Mouse (Mus musculus) brain, adult 2 months (tissue): Measurements from ENCODE around the gene Auts2.

Source experiments
- DNase-seq: peaks from one replicate; pipeline ENCODE4 v3.0.0; 2011; ENCODE audit warnings: low read depth, low spot score

Auts2 gene

DNA sequence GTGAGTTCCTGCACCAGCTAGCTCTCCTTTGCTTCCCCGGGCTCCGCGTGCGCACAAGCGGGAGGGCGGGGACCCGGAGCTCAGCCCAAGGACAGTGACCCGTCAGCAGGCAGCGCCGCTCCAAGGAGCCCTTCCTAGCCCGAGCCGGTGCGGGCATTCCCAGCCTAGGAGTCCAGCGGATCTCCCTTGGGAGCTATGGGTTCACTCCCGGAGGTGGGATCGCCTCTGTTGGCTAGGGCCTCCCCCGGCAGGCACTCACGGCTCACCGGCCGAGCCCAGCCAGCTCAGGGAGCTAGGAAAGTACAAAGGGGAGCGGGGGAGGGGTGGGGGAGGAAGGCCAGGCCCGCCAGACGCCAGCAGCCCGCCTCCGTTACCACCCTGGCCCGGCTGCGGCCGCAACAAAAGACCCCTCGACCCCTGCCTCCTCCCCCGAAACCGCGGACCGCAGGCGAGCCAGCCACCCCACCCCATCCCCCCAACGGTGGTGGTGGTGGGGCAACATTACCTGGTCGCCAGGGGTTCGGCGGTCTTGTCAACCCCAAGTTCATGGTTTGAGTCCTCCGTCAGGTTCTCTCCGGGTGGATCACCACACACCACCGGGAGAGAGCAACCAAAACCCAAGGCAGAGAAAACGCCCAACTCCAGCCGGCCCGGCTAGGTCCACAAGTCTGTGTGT, 1005.9 kb downstream of the Auts2 start:
- peak; percentile 67 for DNase-seq

DNA sequence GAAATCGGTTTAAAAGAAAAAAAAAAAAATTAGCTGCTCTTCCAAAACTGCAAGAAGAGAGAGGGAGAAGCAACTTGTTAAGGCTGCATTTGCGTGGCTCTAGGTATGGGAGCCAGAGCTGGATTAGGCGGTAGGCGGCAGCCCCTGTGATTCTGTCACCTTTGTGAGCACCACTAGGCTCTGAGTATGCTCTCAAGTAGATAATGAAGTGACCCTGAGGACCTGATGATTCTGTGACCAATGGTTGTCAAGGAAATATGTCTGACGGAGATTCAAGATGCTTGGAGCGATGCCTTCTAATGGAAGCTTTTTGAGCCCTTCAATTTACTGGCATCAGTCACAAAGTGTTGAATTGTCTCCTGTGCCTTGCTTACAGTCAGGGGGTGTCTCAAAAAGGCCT, 1007.4 kb downstream of the Auts2 start:
- DNase-seq = no peak

- peak; percentile 86 for DNase-seq
These were observed 1009.3 kb downstream of the Auts2 start for GRCm38 (mm10) chr5:131533815-131534214.

- no peak for DNase-seq
These were observed 1011.2 kb downstream of the Auts2 start for GRCm38 (mm10) chr5:131531744-131532552.

DNA sequence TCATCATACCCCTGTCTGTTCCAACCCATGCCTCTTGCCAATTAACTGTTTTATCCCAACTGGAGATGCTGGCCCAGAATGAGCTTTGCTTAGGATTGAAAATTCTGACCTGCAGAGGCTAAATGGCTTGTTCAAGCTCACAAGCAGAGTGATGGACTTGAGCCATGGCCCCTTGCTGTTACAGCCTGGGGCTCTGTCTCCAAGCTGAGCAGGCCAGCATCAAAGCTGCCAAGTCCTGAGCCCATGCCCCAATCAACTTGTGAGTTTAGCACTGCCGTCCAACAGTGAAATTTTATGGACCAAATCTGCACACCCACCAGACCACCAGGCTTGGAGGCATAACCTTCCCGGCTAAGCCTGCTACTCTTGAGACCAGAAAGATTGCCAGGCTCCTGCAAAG, 1012.3 kb downstream of the Auts2 start:
- peak; percentile 48 for DNase-seq

GRCm38 (mm10) chr5:131526666-131527065, 1016.5 kb downstream of the Auts2 start:
- no peak for DNase-seq

DNA sequence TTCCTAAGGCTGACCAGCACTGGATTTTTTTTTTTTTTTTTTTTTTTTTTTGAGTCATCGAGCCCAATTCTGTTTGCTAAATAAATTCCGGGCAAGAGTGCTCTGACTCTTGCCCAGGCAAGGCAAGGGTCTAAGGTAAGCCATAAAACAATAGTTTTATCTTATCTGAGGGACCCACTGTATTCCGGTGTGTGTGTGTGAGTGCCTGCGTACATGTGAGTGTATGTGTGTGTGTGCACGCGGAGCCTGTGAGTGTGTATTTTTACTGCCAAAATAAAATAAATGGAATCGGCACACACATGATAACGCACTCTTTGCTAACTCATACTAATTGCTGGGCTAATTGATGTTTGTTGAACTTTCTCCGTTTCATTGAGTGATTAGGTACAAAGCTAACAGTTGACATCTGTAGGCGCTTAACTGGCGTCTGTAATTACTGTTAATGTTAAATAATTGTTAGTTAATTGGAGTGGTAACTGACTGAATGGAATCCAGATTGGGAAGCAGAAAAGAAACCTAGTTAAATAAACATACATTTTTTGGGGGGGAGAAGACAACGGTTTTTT, 1018.2 kb downstream of the Auts2 start:
- DNase-seq = no peak

DNA sequence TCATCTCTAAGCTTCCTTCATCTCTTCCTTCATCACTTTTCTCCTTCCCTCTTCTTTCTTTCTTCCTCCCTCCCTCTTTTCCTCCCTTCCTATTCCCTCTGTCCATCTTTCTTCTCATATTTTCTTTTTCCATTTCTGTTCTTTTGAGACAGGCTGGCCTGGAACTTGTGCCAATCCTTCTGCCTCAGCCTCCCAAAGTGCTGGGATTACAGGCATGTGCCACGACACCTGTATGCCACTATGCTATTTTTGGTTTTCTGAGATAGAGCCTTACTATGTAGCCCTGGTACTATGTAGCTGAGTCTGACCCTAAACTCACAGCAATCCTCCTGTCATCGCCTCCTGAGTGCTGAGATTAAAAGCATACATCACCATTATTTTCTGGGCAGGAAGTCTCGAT, 1023.6 kb downstream of the Auts2 start:
- DNase-seq = no peak

- DNase-seq = peak; percentile 31
These were observed 1025.5 kb downstream of the Auts2 start for GRCm38 (mm10) chr5:131517677-131518076.

DNA sequence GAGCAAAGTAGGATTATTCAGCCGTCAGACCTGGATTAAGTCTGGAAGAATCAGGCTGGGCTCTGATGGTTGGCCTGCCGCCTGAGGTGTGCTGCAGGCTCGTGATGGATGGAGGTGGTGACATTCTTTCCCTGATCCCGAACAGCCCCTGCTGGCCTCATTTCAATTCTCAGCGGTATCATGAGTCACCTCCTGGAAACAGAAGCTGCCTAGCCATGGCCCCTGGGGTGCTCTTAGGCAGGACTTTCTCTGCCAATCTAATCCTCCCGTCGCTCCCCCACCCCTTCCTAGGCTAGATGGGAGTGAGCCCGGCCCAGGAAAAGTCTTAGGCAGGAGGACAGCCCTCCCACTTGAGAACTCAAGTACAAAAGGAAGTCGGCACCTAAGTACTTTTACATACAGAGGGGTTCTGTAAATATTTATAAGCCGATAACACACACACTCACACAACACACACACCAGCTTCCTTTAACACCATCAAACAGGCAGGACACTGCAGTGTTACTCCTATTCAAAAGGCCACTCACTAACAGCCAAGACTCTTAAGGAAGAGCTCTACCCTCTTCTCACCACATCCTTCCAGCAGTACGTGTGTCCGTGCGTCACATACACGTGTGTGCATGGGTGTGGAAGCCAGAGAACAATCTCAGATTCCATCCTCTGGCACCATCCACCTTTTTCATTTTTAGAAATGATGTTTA, 1027.3 kb downstream of the Auts2 start:
- DNase-seq = peak; percentile 94

DNA sequence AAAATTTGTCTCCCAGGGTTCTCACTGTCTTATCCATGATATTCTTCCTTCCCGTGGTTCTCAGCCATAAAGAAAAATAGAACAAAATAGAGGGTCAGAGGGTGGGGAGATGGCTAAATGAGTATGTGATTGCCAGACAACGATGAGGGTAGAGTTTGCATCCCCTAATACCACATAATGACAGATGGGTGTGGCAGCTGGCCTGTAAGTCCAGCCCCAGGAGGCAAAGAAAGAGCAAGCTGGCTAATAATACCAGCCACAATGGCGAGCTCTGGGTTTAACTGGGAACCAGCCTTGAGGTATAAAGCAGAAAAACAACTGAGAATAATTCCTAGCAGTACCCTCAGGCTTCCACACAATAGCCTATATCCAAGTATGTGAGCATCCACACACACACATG, 1029.4 kb downstream of the Auts2 start:
- DNase-seq = no peak

GRCm38 (mm10) chr5:131512617-131513016, 1030.5 kb downstream of the Auts2 start:
- peak; percentile 27 for DNase-seq

DNA sequence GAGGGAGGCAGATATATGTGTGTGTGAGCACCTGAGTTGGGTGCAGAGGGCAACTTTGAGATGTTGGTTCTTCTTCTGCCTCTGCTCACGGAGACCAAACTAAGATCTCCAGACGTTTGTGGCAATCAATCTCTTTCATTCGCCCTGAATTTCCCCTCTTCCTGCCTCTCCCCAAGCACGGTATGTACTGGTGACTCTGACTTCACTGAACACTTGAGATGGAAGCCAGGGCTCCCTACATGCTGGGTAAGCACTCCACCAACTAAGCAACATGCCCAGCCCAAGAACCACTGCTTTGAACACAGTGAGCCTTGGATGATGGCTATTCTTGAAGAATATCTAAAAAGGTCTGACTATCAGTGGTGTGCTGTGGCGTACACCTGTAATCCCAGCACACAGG, 1032.5 kb downstream of the Auts2 start:
- no peak for DNase-seq

DNA sequence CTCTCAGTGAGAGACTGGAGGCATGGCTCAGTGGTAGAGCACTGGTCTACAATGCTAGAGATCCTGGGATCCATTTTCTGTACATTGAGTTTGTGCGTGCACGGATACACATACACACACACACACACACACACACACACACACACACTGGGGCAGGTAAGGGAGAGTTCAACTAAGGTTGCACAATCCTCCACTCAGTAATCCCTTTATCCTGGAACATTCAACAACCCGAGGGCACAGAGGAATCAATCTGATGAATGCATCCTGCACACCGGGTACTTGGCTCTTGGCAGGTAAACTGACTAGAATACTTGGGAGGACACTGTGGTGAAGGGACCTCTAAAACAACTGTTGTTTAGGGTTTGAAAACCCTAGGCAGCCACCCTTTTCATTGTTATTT, 1033.8 kb downstream of the Auts2 start:
- DNase-seq = no peak

DNA sequence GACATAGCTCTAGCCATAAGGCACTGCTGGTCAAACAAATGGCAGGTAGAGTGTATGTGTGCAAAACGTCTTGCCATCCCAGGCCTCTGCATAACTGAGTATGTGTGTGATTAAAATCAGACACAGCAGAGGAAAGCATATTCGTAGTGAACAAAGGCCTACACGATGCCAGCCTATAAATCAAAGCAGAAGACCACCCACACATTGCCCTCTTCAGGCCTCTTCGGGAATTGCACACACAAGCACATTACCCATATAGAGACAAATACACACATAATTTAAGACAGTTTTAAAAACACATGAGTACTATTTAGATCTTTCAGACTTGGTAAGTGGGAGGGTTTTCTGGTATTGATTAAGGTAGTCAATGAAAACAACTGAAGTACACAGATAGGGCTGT, 1044.3 kb downstream of the Auts2 start:
- DNase-seq = no peak

DNA sequence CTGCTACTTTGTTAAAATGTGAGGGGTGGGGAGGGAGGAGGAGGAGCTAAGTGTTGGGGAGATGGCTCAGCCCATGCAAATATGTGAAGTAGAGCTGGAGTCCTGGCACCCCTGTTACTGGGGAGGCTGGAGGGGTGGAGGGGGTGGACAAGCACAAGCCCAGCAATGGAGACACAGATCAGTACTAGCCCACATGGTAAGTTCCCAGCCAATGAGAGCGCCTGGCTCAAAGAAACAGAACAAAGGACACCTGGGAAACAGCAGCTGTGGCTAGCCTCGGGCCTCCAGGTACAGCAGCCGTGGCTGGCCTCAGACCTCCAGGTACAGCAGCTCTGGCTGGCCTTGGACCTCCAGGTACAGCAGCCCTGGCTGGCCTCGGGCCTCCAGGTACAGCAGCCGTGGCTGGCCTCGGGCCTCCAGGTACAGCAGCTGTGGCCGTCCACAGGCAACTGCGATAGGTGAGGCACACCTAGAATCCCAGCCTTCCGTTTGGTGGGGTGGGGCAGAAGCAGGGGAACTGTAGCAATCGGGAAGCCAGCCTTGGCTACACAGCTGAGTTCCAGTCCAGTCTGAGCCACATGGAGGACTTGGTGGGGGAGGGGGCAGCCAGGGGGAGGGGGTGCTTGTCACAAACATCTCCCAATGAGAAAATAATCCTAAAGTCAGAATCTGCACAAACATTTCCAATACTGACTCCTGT, 1046.5 kb downstream of the Auts2 start:
- DNase-seq = no peak

DNA sequence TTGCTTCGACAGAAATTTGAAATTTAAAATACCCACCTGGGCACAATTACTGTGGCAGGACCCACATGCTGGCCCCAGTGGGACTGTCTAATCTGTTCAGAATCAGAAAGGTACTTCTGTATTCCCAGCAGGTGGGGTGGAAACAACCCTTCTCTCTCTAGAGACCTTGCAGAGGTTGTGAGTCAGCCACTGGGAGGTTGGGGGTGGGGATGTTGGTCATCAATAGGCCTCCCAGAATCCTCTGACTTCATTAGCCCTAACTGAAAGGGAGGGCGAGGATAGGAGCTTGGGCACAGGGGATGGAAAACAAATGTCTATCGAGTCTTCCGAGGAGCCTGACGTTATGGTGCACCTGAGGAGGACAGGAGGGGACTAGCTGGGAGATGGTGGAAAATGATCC, 1048.6 kb downstream of the Auts2 start:
- no peak for DNase-seq

GRCm38 (mm10) chr5:131492535-131492934, 1050.6 kb downstream of the Auts2 start:
- DNase-seq = no peak

GRCm38 (mm10) chr5:131491843-131492242, 1051.3 kb downstream of the Auts2 start:
- no peak for DNase-seq

DNA sequence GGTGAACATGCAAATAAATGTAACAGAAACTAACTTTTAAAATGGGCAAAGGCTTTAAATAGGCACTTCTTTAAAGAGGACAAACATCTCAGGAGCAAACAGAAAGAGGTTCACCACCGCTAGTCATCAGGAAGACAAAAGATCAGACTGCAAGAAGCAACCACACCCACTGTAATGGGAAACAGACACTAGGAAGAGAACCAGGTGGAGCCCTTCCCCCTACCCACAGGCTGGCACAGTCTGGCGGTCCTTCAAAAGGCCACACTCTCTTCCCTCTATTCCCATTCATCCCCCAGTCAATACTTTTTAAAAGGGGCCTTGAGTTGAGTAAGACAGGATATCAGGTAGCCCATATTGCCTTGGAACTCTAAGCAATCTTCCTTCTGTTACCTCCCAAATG, 1052.3 kb downstream of the Auts2 start:
- DNase-seq = no peak

DNA sequence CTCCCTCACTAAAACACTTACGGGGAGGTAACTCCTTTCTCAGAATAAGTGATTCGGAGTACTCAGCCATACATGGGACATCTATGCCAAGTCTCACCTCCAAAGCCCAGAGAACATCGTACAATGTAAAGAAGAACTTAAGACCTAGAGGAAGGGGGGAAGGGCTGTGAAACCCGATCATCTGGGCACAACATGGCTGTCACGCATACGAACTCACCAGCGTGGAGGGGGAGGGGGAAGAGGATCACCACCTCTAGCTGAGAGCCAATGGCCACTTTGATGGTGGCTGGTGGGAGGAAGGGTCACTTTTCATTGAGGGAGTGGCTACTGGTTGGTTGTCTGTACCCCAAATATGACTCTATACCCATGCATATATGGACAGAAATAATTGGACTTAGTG, 1053.3 kb downstream of the Auts2 start:
- no peak for DNase-seq

GRCm38 (mm10) chr5:131486527-131486926, 1056.6 kb downstream of the Auts2 start:
- no peak for DNase-seq
